Mouse (Mus musculus): Measurements from ENCODE around the gene Gm49387.

GRCm38 (mm10) chr14:31685680-31686079, 45.0 kb upstream of the Gm49387 start:
- no peak for TF ChIP-seq POLR2A (IDR thresholded peaks at IDR 0.05; ENCODE audit: low read depth, low read length)
- TF ChIP-seq CTCF (conservative IDR thresholded peaks at IDR 0.05; ENCODE audit: insufficient read depth, insufficient read length, low read depth, low read length): no peak
